Mouse (Mus musculus) frontal cortex, adult (tissue): ENCODE data around the gene Fgfr2.
A peak's percentile ranks its signal among the peaks of the same experiment; 100 is the strongest.

Source experiments
- ATAC-seq: cut with Nextera tagmentation; 2 replicates; pipeline ENCODE4 v1.9.2; 2017; ENCODE audit warnings: mild to moderate bottlenecking, moderate library complexity, mixed read lengths; ENCODE audit not compliant: low TSS enrichment

Fgfr2 gene

GRCm38 (mm10) chr7:133041784-133042183 lies 81.4 kb downstream of the Fgfr2 start:
- no peak for ATAC-seq

DNA sequence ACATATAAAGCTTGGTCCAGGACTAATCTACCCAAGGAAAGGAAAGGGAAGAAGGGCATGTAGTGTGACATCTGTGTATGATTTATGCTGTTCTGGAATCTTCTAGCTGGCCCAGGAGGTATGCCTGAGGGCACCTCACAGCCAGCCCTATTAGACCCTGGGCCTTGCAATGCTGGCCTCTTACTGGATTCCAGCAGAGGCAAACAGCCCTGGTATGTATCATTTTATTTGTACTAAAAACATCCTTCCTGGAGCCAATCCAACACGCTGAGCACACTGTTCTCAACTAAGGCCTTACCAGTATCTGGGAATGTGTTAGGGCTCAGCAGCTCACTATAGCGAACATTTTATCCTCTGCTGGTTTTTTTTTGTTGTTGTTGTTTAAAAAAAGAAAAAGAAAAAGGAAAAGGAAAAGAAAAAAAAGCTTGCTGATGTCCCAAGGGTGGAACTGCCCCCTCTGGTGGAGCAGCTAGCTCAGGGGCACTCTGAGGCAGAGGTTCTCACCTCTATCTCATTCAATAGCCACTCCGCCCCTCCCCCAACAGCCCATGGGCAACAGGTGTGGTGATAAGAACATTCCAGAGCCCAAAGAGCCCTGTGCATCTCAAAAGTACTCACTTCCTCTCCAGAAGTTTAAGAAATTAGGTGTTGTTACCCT lies 82.3 kb downstream of the Fgfr2 start:
- ATAC-seq: no peak

GRCm38 (mm10) chr7:133039556-133040255 lies 83.4 kb downstream of the Fgfr2 start:
- ATAC-seq: peak; percentile 91

DNA sequence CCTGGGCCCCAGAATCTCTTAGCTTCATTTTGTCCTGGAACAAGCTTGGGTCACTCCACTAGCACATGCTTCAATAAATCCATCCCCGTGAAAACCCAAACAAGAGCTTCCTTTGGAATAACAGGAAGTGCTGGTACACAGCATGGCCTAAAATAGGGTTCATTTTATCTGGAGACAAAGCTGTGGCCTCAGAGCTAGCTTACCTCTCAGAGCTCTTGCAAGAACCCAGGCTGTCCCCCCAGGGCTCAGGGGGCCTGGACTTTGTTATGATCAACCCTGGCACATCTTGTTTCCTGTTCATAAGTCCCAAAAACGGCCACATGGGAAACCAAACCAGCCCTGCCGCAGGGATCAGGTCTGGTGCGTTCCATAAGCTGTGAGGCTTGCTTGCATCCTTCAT lies 85.5 kb downstream of the Fgfr2 start:
- ATAC-seq: no peak

DNA sequence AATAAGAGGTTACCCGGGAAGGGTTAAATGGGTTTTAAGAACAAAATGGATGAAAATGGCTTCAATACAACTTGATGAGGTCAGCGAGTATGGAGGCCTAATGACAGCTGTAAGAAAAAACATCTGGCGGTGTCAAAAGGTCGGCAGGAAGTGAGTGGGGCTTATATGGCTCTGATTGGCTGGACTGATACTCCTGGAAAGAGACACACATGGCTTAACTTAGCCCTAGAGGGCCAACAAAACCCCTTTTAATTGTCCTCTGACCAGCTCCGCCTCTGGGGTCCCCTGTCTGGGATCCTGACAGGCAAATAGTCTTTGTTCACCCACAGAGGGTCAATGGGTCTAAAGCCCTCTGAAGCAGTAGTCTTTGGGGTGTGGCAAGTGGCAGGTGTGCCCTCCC lies 85.9 kb downstream of the Fgfr2 start:
- ATAC-seq: no peak

- ATAC-seq: no peak
These were observed 87.2 kb downstream of the Fgfr2 start for GRCm38 (mm10) chr7:133035901-133036300.

- peak; percentile 74; the same call in 1 of the 2 replicates for ATAC-seq
These were observed 90.5 kb downstream of the Fgfr2 start for GRCm38 (mm10) chr7:133032589-133033203.

GRCm38 (mm10) chr7:133029496-133030047 lies 93.6 kb downstream of the Fgfr2 start:
- no peak for ATAC-seq

GRCm38 (mm10) chr7:133029004-133029403 lies 94.1 kb downstream of the Fgfr2 start:
- no peak for ATAC-seq

DNA sequence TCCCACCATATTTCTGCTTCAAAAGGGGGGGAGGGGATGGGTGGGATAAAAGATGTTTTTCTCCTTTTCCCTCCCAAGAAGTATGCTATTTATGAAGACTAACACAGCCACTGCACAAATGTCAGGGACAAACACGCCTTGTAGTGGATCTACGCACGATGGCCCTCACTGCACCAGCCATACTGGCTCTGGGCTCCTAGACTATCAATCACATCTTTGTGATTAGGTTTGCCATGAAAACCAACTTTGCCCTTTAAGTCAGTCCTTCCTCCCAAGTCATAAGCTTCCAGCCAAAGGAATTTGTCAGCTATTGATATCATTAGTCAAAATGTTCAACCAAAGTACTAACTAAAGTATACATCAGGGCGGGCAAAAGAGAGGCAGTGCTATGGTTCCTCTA lies 95.2 kb downstream of the Fgfr2 start:
- ATAC-seq: no peak

GRCm38 (mm10) chr7:133024694-133025093 lies 98.5 kb downstream of the Fgfr2 start:
- ATAC-seq: no peak

DNA sequence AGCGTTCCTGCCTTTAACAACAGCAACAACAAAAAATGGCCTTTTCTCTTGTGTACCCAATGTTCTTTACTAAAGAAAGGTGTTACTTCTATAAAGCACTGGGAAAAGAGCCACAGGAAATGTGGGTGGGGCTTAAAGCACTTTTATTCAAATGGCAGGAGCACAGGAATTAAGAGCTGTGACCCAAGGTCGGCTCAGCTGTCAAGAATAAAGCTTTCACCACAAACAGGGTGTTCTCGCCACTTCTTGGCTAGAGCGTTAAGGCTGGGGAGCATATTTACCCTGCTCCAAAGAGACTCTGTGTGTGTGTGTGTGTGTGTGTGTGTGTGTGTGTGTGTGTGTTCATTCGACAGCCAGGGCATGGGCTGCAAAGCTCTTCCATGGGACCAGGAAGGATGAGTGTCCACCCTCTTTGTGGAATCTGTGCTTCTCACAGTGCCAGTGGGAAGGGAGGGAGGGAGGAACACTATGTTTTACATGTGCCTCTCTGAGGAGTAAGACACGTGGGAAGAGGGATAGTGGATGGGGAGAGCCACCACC lies 103.6 kb downstream of the Fgfr2 start:
- ATAC-seq: peak; percentile 62; the same call in 1 of the 2 replicates

- no peak for ATAC-seq
These were observed 104.2 kb downstream of the Fgfr2 start for GRCm38 (mm10) chr7:133018961-133019360.

DNA sequence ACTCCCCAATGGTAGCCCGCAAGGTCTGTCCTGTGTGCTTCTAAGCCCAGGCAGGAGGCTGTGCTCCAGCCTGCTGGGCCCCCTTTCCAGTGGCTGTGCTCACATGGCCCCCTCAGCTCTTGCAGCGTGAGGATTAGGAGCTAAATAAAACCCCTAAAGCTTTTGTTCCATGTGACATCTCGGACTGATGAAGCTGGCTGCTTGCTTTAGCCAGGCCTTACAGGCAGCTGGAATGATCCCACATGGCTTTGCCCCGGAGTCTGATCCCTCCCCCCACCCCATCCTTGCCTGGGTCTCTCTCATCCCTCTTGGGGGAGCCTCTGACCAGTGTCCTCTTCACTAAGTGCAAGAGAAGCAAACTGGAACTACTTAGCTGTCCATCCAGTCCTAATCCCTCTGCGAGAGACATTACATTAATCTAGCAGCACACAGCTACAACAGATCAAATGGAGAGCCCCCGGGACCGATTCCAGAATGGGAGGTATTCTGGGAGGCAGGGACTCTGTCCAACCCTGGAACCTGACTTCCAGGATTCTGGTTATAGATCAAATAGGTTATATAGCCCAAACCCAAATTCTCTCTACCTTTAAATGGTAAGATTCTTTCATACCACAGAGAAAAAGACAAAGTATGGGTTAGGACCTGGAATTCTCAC lies 107.6 kb downstream of the Fgfr2 start:
- ATAC-seq: no peak

- no peak for ATAC-seq
These were observed 108.5 kb downstream of the Fgfr2 start for GRCm38 (mm10) chr7:133014631-133015030.

DNA sequence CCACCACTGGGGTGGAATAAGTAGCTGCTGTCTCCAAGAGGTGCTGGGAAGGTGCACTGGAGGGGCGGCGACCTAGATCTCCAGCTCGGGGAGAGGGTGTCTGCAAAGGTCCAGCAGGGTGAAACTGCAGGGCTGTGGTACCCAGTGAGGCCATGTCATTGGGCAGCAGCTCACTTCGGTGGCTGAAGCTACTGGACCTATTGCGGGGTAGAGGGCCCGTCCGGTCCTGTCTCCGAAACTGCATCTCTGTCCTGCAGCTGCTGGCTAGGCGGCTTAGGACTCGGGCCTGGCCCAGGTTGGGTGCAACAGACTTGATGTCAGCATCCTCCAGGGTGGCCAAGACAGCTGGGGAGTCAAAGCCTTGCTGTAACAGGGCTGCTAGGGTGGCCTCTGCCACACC lies 109.2 kb downstream of the Fgfr2 start:
- no peak for ATAC-seq

DNA sequence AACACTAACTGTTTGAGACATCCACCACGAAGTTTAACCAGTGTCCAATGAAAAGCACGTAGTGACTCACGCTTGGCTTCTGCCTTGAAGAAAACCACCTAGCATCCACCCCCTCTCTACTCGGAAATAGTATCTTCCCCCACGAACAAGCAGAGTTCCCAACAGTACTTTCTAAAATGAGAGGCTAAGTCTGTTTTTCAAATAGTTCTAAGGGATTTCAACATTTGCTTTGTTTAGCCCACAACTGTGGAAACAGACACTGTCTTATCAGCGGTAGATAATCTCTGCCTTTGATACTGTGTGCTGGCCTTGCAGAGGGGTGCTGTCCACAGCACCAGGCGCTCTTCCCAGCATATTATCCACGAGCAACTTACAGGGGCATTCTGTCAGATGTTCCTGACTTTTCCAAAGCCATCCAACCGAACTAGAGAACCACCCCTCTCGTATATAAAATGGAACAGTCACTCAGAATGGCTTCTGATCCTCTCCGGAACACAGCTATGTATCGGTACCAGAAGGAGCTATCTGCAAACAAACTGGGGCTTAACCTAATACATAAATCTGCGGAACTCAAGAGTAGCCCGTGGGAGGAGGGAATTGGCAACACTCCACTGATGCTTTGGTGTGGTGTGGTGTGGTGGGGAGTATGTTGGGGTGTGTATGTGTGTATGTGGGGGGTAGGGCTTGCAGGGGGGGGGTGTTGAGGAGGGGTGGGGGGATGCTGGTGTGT lies 110.3 kb downstream of the Fgfr2 start:
- peak; percentile 93 for ATAC-seq

DNA sequence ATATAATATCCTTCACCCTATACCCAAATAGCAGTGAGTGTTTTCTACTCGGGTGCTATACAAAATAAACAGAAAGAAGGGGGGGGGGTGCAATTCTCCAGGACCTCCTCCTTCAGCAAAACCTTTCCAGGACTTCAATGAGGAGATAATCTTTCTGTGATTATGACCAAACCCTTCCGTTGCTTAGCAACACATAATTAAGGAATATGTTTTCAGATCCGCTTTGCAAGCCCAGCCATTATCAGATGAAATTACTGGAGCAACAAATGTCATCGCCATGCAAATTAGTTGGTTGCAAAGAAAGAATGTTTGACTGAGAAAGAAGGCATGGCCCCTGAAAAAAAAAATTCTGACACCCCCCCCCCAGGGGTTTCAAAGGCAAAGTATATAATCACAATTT lies 111.5 kb downstream of the Fgfr2 start:
- ATAC-seq: no peak

GRCm38 (mm10) chr7:133011191-133011590 lies 112.0 kb downstream of the Fgfr2 start:
- ATAC-seq: no peak

- no peak for ATAC-seq
These were observed 112.7 kb downstream of the Fgfr2 start for GRCm38 (mm10) chr7:133010477-133010876.

DNA sequence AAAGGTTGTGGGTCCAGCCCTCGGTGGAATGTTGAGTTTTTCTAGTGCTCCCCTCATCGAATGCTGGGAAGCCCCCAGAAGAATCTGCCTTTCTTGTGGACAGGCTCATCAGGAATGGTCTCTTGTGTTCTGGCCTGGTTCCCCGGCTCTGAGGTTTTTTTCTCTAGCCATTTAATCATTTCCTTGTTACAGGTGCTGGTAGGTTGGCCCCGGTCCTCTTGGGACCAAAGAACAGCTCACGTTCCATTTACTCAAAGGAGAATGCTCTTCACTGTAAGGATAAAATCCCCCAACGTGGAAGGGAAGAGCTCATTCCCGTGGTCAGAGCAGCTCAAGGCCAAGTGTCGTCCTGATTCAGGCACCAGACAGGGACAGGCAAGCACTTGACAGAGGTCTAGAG lies 113.5 kb downstream of the Fgfr2 start:
- ATAC-seq: no peak
